Mouse (Mus musculus) ES-E14 (cell line): ENCODE data around the gene 2300002M23Rik. TPM values are rescaled to one million over a fixed set of nuclear protein-coding genes. Genes with fewer than 3 reads are reported as not detected.

Experiments
- DNase-seq: peaks from one replicate; pipeline ENCODE4 v3.0.0-alpha.2; 2013; ENCODE audit warnings: low read depth, low spot score
- H3K27ac ChIP-seq: 2 replicates; pipeline ENCODE4 v1.5.1; 2012; ENCODE audit warnings: low read depth, mild to moderate bottlenecking, low read length, moderate library complexity, mixed read lengths; ENCODE audit not compliant: poor library complexity, insufficient read depth, severe bottlenecking
- H3K36me3 ChIP-seq: 2 replicates; pipeline ENCODE4 v1.6.1; 2012; ENCODE audit warnings: mild to moderate bottlenecking, low read length, moderate library complexity, mixed read lengths; ENCODE audit not compliant: control insufficient read depth, poor library complexity, insufficient read depth, severe bottlenecking
- H3K4me1 ChIP-seq, 2 experiments: fragments of 150-350 bp in 1 of 2; sonication (generic) in 1 of 2; 2 replicates each; pipeline ENCODE4 v1.6.1; 2012; ENCODE audit warnings: low read length in 2 of 2, mild to moderate bottlenecking in 1 of 2, mixed read lengths in 1 of 2; ENCODE audit not compliant: control insufficient read depth in 2 of 2, insufficient read depth in 2 of 2, poor library complexity in 1 of 2
- H3K4me3 ChIP-seq, 2 experiments: fragments of 150-350 bp in 1 of 2; sonication (generic) in 1 of 2; 2 replicates each; pipeline ENCODE4 v1.5.1; 2012; ENCODE audit warnings: low read length in 2 of 2, low read depth in 1 of 2, mild to moderate bottlenecking in 1 of 2, mixed read lengths in 1 of 2; ENCODE audit not compliant: insufficient read depth in 1 of 2, poor library complexity in 1 of 2, severe bottlenecking in 1 of 2
- H3K9ac ChIP-seq: 2 replicates; pipeline ENCODE4 v1.6.1; 2012; ENCODE audit warnings: low read depth, mild to moderate bottlenecking, low read length, mixed read lengths; ENCODE audit not compliant: poor library complexity, insufficient read depth, severe bottlenecking
- H3K9me3 ChIP-seq: fragments of 150-350 bp; sonication (generic); 2 replicates; pipeline ENCODE4 v1.6.1; 2012; ENCODE audit warnings: low read depth, mild to moderate bottlenecking, low read length; ENCODE audit not compliant: control insufficient read depth, insufficient read depth
- CHD2 ChIP-seq: IDR thresholded peaks from 2 replicates; pipeline ENCODE4 v1.6.1; 2014; ENCODE audit warnings: mild to moderate bottlenecking, low read depth, low read length, inconsistent platforms
- HCFC1 ChIP-seq: IDR thresholded peaks from 2 replicates; pipeline ENCODE4 v1.6.1; 2012; ENCODE audit warnings: low read length, inconsistent platforms, borderline replicate concordance; ENCODE audit not compliant: insufficient read depth
- MAFK ChIP-seq: IDR thresholded peaks from 2 replicates; pipeline ENCODE4 v1.6.1; 2014; ENCODE audit warnings: mild to moderate bottlenecking, low read depth, low read length, inconsistent platforms; ENCODE audit not compliant: insufficient read depth
- ZC3H11A ChIP-seq: IDR thresholded peaks from 2 replicates; pipeline ENCODE4 v1.6.1; 2012; ENCODE audit warnings: low read depth, mild to moderate bottlenecking, inconsistent platforms, low read length, borderline replicate concordance
- ZNF384 ChIP-seq: IDR thresholded peaks from 2 replicates; pipeline ENCODE4 v1.6.1; 2012; ENCODE audit warnings: low read depth, low read length, inconsistent platforms
- in situ Hi-C, 2 experiments: fragments of 600-800 bp; cut with MboI; formaldehyde crosslinking; loops; one replicate each; pipeline ENCODE4 v1.15.1; 2025; ENCODE audit warnings: low sequenced_read_pairs in 2 of 2, inconsistent platforms in 1 of 2; ENCODE audit not compliant: unreplicated experiment in 2 of 2
- total RNA-seq: library from RNA; depleted of rRNA; stranded (reverse); fragments of 300-350 nt; gene quantifications from 2 replicates; pipeline ENCODE4 v1.2.3, GENCODE M21; 2012

Gene 2300002M23Rik
- total RNA-seq, 1 experiment, result 0.22 TPM

DNA sequence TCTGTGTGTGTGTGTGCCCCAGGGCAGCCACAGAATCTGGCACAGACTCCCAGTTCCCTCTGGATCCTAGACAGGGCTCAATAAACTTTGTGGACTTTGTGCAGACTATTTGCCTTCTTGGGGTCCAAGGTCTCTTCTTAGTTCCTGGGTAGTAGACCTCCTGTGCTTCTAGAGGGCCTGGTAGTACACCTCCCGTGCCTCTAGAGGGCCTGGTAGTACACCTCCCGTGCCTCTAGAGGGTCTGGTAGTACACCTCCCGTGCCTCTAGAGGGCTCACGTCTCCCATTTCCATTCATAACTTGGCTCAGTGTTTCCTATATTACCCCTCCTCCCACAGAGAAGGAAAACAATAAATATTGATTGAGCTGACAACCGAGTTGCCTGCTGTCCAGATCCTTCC is 10.4 kb upstream of the 2300002M23Rik start:
- Histone ChIP-seq H3K27ac (no peak overlapping the region), H3K36me3 (no peaks in the 10 kb centered on the region), H3K4me1 (peaks cover 0 to 21% of the 10 kb centered on the region in 2 experiments; a peak in 1 of 4 replicates), H3K4me3 (no peak overlapping the region), H3K9me3 (no peaks in the 10 kb centered on the region), H3K9ac (no peak overlapping the region)
- in situ Hi-C loops, result no loop called here
- TF ChIP-seq ZNF384, result peak; percentile 89
- no peak for TF ChIP-seq HCFC1
- no peak for TF ChIP-seq MAFK
- TF ChIP-seq CHD2, result no peak
- DNase-seq, result no peak

DNA sequence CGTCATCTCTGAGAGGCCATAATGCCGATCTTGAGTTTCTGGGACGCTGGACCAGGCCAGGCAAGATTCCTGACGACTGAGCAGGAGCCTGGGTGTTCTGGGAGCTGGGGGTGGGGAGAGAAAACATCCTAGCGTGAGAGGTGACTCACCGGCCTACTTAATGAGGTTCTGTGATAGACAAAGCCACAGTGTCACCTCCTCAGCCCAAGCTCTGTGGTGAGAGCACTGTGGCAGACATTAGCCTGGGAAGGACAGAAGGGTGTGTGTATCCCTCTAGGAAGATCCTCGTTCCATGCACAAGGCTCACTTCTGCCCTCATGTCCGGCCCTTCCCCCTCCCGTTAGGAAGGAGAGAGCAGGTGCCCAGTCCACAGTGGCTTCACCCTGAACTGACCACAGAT is 9.9 kb upstream of the 2300002M23Rik start:
- Histone ChIP-seq H3K4me3 (no peak overlapping the region), H3K4me1 (peaks cover 0 to 21% of the 10 kb centered on the region in 2 experiments; a peak in 1 of 4 replicates), H3K27ac (no peak overlapping the region), H3K36me3 (no peaks in the 10 kb centered on the region), H3K9me3 (no peaks in the 10 kb centered on the region), H3K9ac (no peak overlapping the region)
- no peak for DNase-seq
- TF ChIP-seq CHD2 (no peak), ZC3H11A (no peak), MAFK (no peak), ZNF384 (no peak), HCFC1 (no peak)
- in situ Hi-C loops, result no loop called here

DNA sequence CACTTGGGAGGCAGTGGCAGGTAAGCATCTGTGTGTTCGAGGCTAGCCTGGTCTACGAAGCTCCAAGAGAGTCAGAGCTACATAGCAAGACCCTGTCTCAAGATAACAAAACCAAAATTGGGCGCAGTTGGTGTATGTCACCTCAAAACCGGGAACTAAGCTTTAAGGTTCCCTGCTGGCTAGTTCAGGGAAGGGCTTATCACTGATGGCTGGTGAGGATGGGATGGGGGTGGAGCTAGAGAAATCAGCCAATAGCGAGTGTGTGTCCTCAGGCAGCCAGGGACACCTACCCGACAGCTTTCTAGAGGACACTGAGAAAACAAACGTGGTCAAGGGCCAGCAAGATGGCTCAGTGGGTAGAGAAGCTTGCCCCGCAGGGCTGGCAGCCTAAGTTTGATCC is 9.0 kb upstream of the 2300002M23Rik start:
- peaks cover 0 to 21% of the 10 kb centered on the region in 2 experiments; a peak in 1 of 4 replicates for H3K4me1 ChIP-seq
- TF ChIP-seq ZNF384, result no peak
- no peak for TF ChIP-seq ZC3H11A
- TF ChIP-seq HCFC1, result no peak
- no peak for TF ChIP-seq MAFK
- TF ChIP-seq CHD2, result no peak
- in situ Hi-C loops, result no loop called here
- DNase-seq, result no peak
- H3K36me3 ChIP-seq, result no peaks in the 10 kb centered on the region
- H3K4me3 ChIP-seq, result no peak overlapping the region
- no peak overlapping the region for H3K27ac ChIP-seq
- no peaks in the 10 kb centered on the region for H3K9me3 ChIP-seq
- H3K9ac ChIP-seq, result no peak overlapping the region

DNA sequence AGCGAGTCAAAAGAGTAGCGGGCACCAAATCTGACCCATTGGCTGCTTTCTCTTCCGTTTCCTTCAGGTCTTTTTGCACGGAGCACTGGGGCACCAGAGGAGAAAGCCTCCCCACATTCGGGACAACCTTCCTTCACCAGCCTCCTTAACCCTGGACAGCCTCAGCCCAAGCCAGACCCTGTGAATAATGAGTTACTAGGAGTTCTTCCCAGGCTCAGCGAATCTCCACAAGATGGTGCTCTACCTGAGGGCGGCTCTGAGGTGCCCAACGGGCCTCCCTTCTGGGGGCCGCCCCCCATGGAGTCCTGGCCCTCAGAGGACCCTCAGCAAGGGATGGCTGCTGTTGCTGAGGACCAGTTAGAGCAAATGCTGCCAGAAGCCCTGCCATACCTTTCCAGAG is 517 bp downstream of the 2300002M23Rik start:
- in situ Hi-C loops, result no loop called here
- no peak overlapping the region; a peak in 1 of 4 replicates for H3K4me3 ChIP-seq
- H3K9ac ChIP-seq, result no peak overlapping the region
- H3K36me3 ChIP-seq, result no peaks in the 10 kb centered on the region
- H3K9me3 ChIP-seq, result no peaks in the 10 kb centered on the region
- DNase-seq, result no peak
- TF ChIP-seq CHD2 (no peak), MAFK (no peak)
- peaks cover 0 to 10% of the 10 kb centered on the region in 2 experiments; a peak in 1 of 4 replicates for H3K4me1 ChIP-seq
- no peak overlapping the region for H3K27ac ChIP-seq

DNA sequence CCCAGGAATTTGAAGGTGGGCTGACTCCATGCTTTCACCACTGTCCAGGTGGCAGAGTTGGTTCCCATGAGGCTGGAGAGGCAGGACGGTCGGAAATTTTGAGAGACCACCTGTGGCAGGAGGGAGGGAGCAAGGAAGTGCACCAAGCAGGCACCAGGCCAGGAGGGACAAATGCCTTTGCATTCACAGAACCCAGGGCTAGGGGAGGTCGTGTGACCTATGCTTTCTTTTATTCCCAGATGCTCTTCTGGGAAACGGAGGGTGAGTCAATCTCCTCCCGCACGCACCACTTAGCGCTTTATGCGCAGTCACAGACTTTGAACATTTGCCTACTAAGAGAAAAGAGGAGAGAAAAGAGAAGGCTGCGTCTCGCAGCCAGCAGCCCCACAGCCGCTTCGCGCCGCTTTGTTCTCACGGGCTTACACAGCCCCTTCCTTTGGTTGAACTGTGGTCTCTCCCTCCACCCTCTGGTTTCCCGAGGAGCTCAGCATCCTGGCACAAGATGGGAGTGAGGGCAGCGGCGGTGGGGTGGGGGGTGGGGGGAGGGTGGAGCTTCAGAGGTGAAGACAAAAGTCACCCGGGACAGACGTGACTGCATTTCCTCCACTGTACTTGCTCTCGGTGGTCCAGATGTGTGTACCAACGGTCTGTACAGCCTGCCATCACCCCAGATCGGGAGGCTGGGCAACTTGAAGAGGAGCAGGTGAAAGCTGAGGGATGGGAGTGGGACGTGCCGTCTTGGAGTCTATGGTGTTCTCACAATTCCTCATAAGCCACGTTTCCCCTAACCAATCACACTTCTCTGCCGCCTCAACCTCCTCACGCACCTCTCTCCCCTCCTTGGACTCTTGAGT is 2.1 kb downstream of the 2300002M23Rik start:
- in situ Hi-C loops, result no loop called here
- Histone ChIP-seq H3K27ac (no peak overlapping the region), H3K4me3 (peak overlapping the region; percentile 31 to 35), H3K9me3 (no peaks in the 10 kb centered on the region), H3K4me1 (peaks cover 0 to 10% of the 10 kb centered on the region in 2 experiments; a peak in 1 of 4 replicates), H3K36me3 (no peaks in the 10 kb centered on the region), H3K9ac (0 out of 2 replicates have a peak overlapping the region, but pooled peaks have one; percentile 2)
- TF ChIP-seq ZNF384 (no peak), MAFK (no peak), HCFC1 (no peak), ZC3H11A (no peak), CHD2 (no peak)
- no peak for DNase-seq
